Mouse (Mus musculus): Measurements from ENCODE around the gene Rnf207. TPM values are rescaled to one million over a fixed set of nuclear protein-coding genes. Genes with fewer than 3 reads are reported as not detected.
A peak's percentile ranks its signal among the peaks of the same experiment; 100 is the strongest.

The Rnf207 gene
- polyA plus RNA-seq, 1 experiment from 2014 or later = 0.31 TPM

DNA sequence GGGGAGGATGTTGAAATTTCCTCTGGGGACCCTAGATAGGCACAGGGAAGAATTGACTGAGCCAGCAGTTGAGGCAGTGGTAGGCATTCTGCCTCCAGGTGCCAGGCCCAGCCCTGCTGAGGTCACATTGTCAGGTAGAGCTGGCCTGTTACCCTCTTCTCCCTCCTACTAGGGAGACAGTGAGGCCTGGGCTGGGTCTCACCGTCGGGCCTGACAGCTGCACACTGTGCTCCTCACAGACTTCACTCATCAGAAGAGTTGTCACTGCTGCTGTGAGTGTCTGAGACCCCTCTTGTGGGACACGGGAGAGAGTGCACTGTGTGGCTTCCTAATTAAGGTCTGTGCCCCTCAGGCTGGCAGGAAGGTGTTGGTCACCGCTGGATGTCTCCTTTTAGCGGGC lies 53.0 kb downstream of the Rnf207 start:
- no peak for ATAC-seq (ENCODE audit: insufficient number of reproducible peaks, low FRiP score, low TSS enrichment, low read depth)
- no peak overlapping the region for H3K4me2 ChIP-seq
- no peak overlapping the region for H3K4me3 ChIP-seq
- H3K36me3 ChIP-seq = no peaks in the 10 kb centered on the region; the same call in 1 of the 2 replicates
- no peaks in the 10 kb centered on the region for H3K27me3 ChIP-seq
- H3K27ac ChIP-seq = peak overlapping the region; percentile 73
- no peaks in the 10 kb centered on the region for H3K9me3 ChIP-seq
- H3K4me1 ChIP-seq = peaks cover 55% of the 10 kb centered on the region
- WGBS = 60% methylated on average over 5 of the region's 5 CpGs
- H3K9ac ChIP-seq = no peak overlapping the region

DNA sequence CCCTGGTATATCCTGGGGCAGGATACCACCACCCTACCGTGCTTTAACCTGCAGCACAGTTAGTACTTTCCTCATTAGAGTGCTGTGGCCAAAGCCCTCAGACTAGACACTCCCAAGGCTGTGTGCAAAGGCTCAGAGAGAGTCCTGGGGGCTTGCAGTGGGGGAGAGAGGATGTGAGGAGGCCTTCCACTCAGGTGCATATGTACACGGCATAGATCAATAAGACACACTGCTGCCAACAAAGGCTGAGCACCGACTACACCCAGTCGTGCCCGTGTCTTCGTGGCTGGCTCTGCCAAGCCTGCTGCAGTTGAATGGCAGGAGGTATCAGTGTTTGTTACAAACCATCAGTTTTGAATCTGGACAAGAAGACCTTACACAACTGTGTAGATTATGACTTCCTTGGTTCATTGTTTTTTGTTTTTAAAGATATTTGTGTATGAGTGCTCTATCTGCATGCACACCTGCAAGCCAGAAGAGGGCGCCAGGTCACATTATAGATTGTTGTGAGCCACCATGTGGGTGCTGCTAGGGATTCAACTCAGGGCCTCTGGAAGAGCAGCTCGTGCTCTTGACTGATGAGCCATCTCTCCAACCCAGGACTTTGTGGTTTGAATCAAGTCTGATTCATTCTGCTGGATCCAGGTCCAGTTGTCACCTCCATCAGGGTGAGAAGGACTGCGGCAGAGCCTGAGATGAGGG lies 53.8 kb downstream of the Rnf207 start:
- Histone ChIP-seq H3K9me3 (no peaks in the 10 kb centered on the region), H3K27me3 (no peaks in the 10 kb centered on the region), H3K27ac (no peak overlapping the region), H3K36me3 (peaks cover 3% of the 10 kb centered on the region), H3K9ac (no peak overlapping the region), H3K4me2 (no peak overlapping the region), H3K4me3 (no peak overlapping the region), H3K4me1 (peaks cover 54% of the 10 kb centered on the region)
- no peak for ATAC-seq (ENCODE audit: insufficient number of reproducible peaks, low FRiP score, low TSS enrichment, low read depth)
- 88% methylated on average over 9 of the region's 9 CpGs for WGBS

DNA sequence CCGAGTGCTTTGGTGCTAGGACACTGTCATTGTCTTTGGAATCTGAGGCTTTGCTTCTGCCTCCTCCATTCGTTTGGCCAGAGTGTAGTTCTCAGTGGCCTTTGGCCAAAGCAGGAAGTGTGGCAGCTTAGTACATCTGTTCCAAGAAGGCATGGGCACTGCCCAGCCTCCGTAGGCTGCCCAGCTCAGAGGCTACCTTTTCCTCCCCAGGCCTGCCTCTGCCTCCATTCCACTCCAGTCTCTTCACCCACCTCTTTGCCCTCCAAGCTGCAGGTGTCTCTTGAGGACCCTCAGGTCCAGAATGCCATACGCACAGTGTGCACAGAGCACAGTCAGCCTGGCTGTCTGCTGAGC lies 54.6 kb downstream of the Rnf207 start:
- no peak for ATAC-seq (ENCODE audit: insufficient number of reproducible peaks, low FRiP score, low TSS enrichment, low read depth)
- Histone ChIP-seq H3K9ac (no peak overlapping the region), H3K4me3 (no peak overlapping the region), H3K36me3 (peaks cover 3% of the 10 kb centered on the region), H3K27me3 (no peaks in the 10 kb centered on the region), H3K9me3 (no peaks in the 10 kb centered on the region), H3K4me1 (peaks cover 54% of the 10 kb centered on the region), H3K27ac (no peak overlapping the region), H3K4me2 (no peak overlapping the region)
- WGBS = 51% methylated on average over 4 of the region's 4 CpGs

DNA sequence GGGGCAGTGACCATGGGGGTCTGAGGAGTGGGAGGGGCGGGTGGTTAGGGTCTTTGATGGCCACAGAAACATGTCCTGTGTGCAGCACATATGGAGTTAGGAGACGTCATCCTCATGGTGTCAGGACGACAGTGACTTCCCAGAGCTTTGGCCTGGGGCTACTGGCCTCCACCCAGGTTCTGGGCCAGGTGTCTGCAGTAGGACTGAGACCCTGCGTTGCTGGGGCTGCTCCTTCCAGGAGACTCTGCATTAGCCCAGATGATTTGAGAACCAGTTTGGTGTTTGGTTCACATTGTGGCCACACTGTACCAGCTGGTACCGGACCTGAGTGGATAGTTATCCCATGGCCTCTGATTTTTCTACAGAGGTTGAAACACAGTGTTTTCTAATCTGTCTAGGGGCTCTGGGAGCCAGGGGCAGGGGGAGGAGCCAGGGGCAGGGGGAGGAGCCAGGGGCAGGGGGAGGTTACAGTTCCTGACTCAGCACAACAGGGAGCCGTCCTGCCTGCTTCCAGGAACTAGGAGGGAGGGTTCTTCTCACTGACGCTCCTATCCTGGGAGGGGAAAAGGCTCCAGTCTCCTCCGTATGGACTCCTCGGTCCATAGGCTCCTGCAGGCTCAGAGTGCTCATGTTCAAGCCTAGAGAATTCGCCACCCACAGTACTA lies 55.1 kb downstream of the Rnf207 start:
- ATAC-seq (ENCODE audit: insufficient number of reproducible peaks, low FRiP score, low TSS enrichment, low read depth) = no peak
- 34% methylated on average over 10 of the region's 10 CpGs for WGBS
- no peak overlapping the region for H3K4me3 ChIP-seq
- no peaks in the 10 kb centered on the region for H3K9me3 ChIP-seq
- H3K27ac ChIP-seq = no peak overlapping the region
- no peaks in the 10 kb centered on the region for H3K27me3 ChIP-seq
- H3K4me2 ChIP-seq = no peak overlapping the region
- peaks cover 3% of the 10 kb centered on the region for H3K36me3 ChIP-seq
- H3K9ac ChIP-seq = no peak overlapping the region
- H3K4me1 ChIP-seq = peaks cover 54% of the 10 kb centered on the region

DNA sequence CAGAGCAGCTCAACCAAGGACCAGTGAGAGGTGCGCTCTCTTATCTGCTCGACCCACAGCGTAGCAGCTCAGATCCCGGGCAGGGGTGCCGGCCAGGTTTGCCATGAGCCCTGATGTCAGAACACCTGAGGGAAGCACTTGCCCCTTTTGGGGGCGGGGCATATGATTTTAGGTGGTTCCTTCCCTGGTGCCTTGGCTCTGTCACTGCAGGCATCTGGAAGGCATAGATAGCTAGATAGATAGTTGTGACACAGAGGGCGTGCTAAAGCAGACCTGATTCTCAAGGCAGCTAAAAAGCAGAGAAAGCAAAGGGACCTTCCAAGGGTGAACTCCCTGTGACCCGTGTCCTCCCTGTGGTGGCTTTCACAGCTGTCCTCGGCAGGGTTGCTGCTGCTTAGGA lies 55.7 kb downstream of the Rnf207 start:
- H3K4me3 ChIP-seq = no peak overlapping the region
- H3K4me1 ChIP-seq = peaks cover 54% of the 10 kb centered on the region
- H3K27ac ChIP-seq = no peak overlapping the region
- 55% methylated on average over 9 of the region's 9 CpGs for WGBS
- no peak overlapping the region for H3K4me2 ChIP-seq
- no peak overlapping the region for H3K9ac ChIP-seq
- H3K9me3 ChIP-seq = no peaks in the 10 kb centered on the region
- H3K36me3 ChIP-seq = peaks cover 3% of the 10 kb centered on the region
- no peak for ATAC-seq (ENCODE audit: insufficient number of reproducible peaks, low FRiP score, low TSS enrichment, low read depth)
- no peaks in the 10 kb centered on the region for H3K27me3 ChIP-seq

DNA sequence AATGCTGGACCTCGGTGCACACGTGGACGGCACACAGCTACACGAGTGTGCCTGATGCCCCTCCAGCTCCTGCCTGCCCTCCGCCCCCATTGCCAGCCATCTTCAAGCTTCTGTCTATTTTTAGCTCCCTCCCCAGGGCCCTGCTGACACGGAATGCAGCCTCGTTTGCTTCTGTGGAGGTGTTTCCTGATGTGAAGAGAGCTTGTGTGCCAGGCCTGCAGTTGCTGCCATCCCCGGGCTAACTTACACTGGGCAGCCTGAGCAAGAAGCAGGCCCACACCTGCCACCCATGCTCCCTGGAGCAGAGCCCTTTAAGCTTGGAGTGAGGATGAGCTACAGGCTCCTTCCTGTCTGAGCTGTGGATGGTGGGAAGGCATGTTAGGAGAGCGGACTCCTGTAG lies 56.6 kb downstream of the Rnf207 start:
- peaks cover 46% of the 10 kb centered on the region for H3K4me1 ChIP-seq
- ATAC-seq (ENCODE audit: insufficient number of reproducible peaks, low FRiP score, low TSS enrichment, low read depth) = no peak
- no peaks in the 10 kb centered on the region for H3K9me3 ChIP-seq
- no peak overlapping the region for H3K4me3 ChIP-seq
- no peak overlapping the region for H3K4me2 ChIP-seq
- 56% methylated on average over 9 of the region's 9 CpGs for WGBS
- peak overlapping the region; percentile 7; the same call in 1 of the 2 replicates for H3K27ac ChIP-seq
- H3K36me3 ChIP-seq = peaks cover 3% of the 10 kb centered on the region
- no peaks in the 10 kb centered on the region for H3K27me3 ChIP-seq
- H3K9ac ChIP-seq = no peak overlapping the region

DNA sequence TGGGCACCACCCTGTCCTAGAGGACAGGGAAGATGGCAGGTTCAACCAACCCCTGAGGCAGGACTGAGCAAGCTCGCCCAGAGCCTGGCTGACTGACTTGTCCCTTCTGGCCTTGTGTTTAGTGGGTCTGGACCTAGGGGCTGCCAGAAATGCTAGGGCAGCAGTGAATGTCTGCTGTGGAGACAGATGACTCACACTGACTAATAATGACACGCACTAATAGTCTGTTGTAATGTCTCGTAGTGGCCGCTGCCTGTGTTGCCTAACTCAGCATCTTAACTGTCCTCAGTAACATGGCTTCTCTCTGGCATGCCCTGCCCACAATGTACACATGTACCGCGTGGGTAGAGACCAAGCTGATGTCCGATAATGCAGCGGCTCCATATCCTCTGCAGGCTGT lies 58.3 kb downstream of the Rnf207 start:
- Histone ChIP-seq H3K27ac (no peak overlapping the region), H3K9me3 (no peaks in the 10 kb centered on the region), H3K4me2 (no peak overlapping the region), H3K4me3 (no peak overlapping the region), H3K9ac (no peak overlapping the region), H3K36me3 (peaks cover 3% of the 10 kb centered on the region), H3K27me3 (no peaks in the 10 kb centered on the region), H3K4me1 (peaks cover 36% of the 10 kb centered on the region)
- ATAC-seq (ENCODE audit: insufficient number of reproducible peaks, low FRiP score, low TSS enrichment, low read depth) = no peak
- 87% methylated on average over 8 of the region's 8 CpGs for WGBS

DNA sequence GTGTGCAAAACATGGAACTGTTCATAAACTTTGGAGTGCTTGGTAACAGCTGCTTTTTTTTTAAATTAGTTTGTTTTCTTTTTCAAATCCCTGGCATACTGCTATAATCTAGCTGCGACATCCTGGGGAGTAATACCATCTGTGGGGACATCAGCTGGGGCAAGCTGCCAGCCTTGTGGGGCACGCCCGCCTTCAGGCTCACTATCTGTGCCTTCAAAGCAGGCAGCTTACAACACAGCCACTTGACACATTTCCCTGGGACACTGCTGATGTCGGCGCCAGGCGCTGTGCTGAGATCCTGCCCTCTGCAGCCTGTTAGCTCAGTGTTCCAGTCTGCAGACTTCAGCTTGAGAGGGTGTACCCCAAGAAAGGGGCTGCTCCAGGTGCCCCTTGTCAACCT lies 61.7 kb downstream of the Rnf207 start:
- Histone ChIP-seq H3K36me3 (peaks cover 3% of the 10 kb centered on the region; the same call in 1 of the 2 replicates), H3K27me3 (no peaks in the 10 kb centered on the region), H3K4me3 (no peak overlapping the region), H3K9ac (no peak overlapping the region), H3K27ac (no peak overlapping the region), H3K4me2 (no peak overlapping the region), H3K9me3 (no peaks in the 10 kb centered on the region), H3K4me1 (peaks cover 7% of the 10 kb centered on the region)
- no peak for ATAC-seq (ENCODE audit: insufficient number of reproducible peaks, low FRiP score, low TSS enrichment, low read depth)
- 45% methylated on average over 6 of the region's 6 CpGs for WGBS

Other genes with a start within 250 kb of the Rnf207 start
- 17.1 and 18.5 TPM in 2 replicates for gene Plekhg5, start 246.5 kb downstream of the Rnf207 start, polyA plus RNA-seq (2015; fragmentation: Nextera tagmentation; extraction: Ambion mirVana)
- 1.1 and 1.2 TPM in 2 replicates for gene Tnfrsf25, start 203.1 kb downstream of the Rnf207 start, polyA plus RNA-seq (2015; fragmentation: Nextera tagmentation; extraction: Ambion mirVana)
- gene Espn, start 166.6 kb downstream of the Rnf207 start, polyA plus RNA-seq (2015; fragmentation: Nextera tagmentation; extraction: Ambion mirVana) = 1.9 and 2.2 TPM in 2 replicates
- gene Hes2, start 160.1 kb downstream of the Rnf207 start, polyA plus RNA-seq (2015; fragmentation: Nextera tagmentation; extraction: Ambion mirVana) = 0.12 and 0.14 TPM in 2 replicates
- gene Acot7, start 140.9 kb downstream of the Rnf207 start, polyA plus RNA-seq (2015; fragmentation: Nextera tagmentation; extraction: Ambion mirVana) = 52.6 and 57.3 TPM in 2 replicates
- gene Gpr153, start 44.8 kb downstream of the Rnf207 start, polyA plus RNA-seq (2015; fragmentation: Nextera tagmentation; extraction: Ambion mirVana) = 18.9 and 21.9 TPM in 2 replicates
- gene Hes3, start 27.3 kb downstream of the Rnf207 start, polyA plus RNA-seq (2015; fragmentation: Nextera tagmentation; extraction: Ambion mirVana) = not detected in 2 replicates
- gene Icmt, start 21.8 kb downstream of the Rnf207 start, polyA plus RNA-seq (2015; fragmentation: Nextera tagmentation; extraction: Ambion mirVana) = 26.4 and 26.5 TPM in 2 replicates
- gene Rpl22, start 6.7 kb upstream of the Rnf207 start, polyA plus RNA-seq (2015; fragmentation: Nextera tagmentation; extraction: Ambion mirVana) = 286 and 375 TPM in 2 replicates
- gene Chd5, start 19.7 kb upstream of the Rnf207 start, polyA plus RNA-seq (2015; fragmentation: Nextera tagmentation; extraction: Ambion mirVana) = 0.29 and 0.63 TPM in 2 replicates
- 2.3 TPM in 2 replicates for gene Nphp4, start 157.7 kb upstream of the Rnf207 start, polyA plus RNA-seq (2015; fragmentation: Nextera tagmentation; extraction: Ambion mirVana)
- gene Kcnab2, start 158.9 kb upstream of the Rnf207 start, polyA plus RNA-seq (2015; fragmentation: Nextera tagmentation; extraction: Ambion mirVana) = 7.6 and 8.2 TPM in 2 replicates

Data from limb, embryonic 15.5 days (tissue).